Mouse (Mus musculus) neural tube, embryonic 14.5 days (tissue): ENCODE measurements around the gene Avp. TPM values are rescaled to one million over a fixed set of nuclear protein-coding genes. Genes with fewer than 3 reads are reported as not detected.

ENCODE experiments used
- ATAC-seq: fragments of 200-750 bp; cut with Nextera tagmentation; 2 replicates; pipeline ENCODE4 v1.8.0; 2017; ENCODE audit warnings: low read depth, mild to moderate bottlenecking, moderate TSS enrichment, moderate library complexity
- H3K27ac ChIP-seq: fragments of 300-500 bp; sonication (generic); 2 replicates; pipeline ENCODE4 v1.5.1; 2014; ENCODE audit warnings: low read depth, mild to moderate bottlenecking, control low read depth, low read length, moderate library complexity, mixed read lengths
- H3K27me3 ChIP-seq: fragments of 300-500 bp; sonication (generic); 2 replicates; pipeline ENCODE4 v1.6.1; 2014; ENCODE audit warnings: low read length; ENCODE audit not compliant: control insufficient read depth, insufficient read depth
- H3K36me3 ChIP-seq: fragments of 300-500 bp; sonication (generic); 2 replicates; pipeline ENCODE4 v1.6.1; 2014; ENCODE audit warnings: low read length, mixed read lengths; ENCODE audit not compliant: control insufficient read depth, insufficient read depth
- H3K4me1 ChIP-seq: fragments of 300-500 bp; sonication (generic); 2 replicates; pipeline ENCODE4 v1.6.1; 2014; ENCODE audit warnings: low read length; ENCODE audit not compliant: control insufficient read depth, insufficient read depth
- H3K4me2 ChIP-seq: fragments of 300-500 bp; sonication (generic); 2 replicates; pipeline ENCODE4 v1.6.1; 2014; ENCODE audit warnings: mild to moderate bottlenecking, low read depth, low read length, control low read depth
- H3K4me3 ChIP-seq: fragments of 300-500 bp; sonication (generic); 2 replicates; pipeline ENCODE4 v1.5.1; 2014; ENCODE audit warnings: low read depth, low read length, control low read depth, mixed read lengths
- H3K9ac ChIP-seq: fragments of 300-500 bp; sonication (generic); replicated peaks from 2 replicates; pipeline ENCODE4 v1.6.1; 2014; ENCODE audit warnings: low read depth, mild to moderate bottlenecking, control low read depth, low read length, mixed read lengths
- H3K9me3 ChIP-seq: fragments of 300-500 bp; sonication (generic); 2 replicates; pipeline ENCODE4 v1.6.1; 2016; ENCODE audit warnings: low read length; ENCODE audit not compliant: control insufficient read depth
- WGBS: fragments of 180-500 bp; shearing (Covaris S2); extraction: QIAGEN DNeasy Blood & Tissue Kit; methylation state at CpG from one replicate; pipeline ENCODE4 v1.1.7; 2014; 5-methylcytosine and 5-hydroxymethylcytosine counted together
- polyA plus RNA-seq: library from polyadenylated mRNA; unstranded; fragments of >200 nt; fragmentation: Nextera tagmentation; extraction: Ambion mirVana; gene quantifications from 2 replicates; pipeline ENCODE4 v1.2.1, GENCODE M21; 2014

The Avp gene
- polyA plus RNA-seq, 1 experiment from 2014 or later: 0.39 TPM

- H3K27ac ChIP-seq: no peak overlapping the region
- H3K27me3 ChIP-seq: no peaks in the 10 kb centered on the region
- H3K9me3 ChIP-seq: no peaks in the 10 kb centered on the region
- 0% methylated on average over 22 of the region's 23 CpGs for WGBS
- peaks cover 9% of the 10 kb centered on the region for H3K4me1 ChIP-seq
- peaks cover 12% of the 10 kb centered on the region for H3K36me3 ChIP-seq
- peak overlapping the region; percentile 91 for H3K4me3 ChIP-seq
- ATAC-seq: peak; percentile 18
- H3K9ac ChIP-seq: peak overlapping the region; percentile 86
- peak overlapping the region; percentile 73 for H3K4me2 ChIP-seq
Measured at GRCm38 (mm10) chr2:130564063-130564462, 18.3 kb downstream of the Avp start.

GRCm38 (mm10) chr2:130563212-130564055 is 18.9 kb downstream of the Avp start, which contains the start of gene Mrps26:
Gene Mrps26 (plus strand): TSS chr2:130563742.
- Histone ChIP-seq H3K36me3 (peaks cover 12% of the 10 kb centered on the region), H3K4me1 (peaks cover 9% of the 10 kb centered on the region), H3K9ac (peak within 1 kb of the TSS; percentile 86), H3K4me3 (peak within 1 kb of the TSS; percentile 91), H3K27ac (peak within 1 kb of the TSS; percentile 48), H3K9me3 (no peaks in the 10 kb centered on the region), H3K4me2 (peak within 1 kb of the TSS; percentile 73), H3K27me3 (no peaks in the 10 kb centered on the region)
- ATAC-seq: peak; percentile 99
- 1% methylated on average over 61 of the region's 61 CpGs for WGBS

- Histone ChIP-seq H3K36me3 (peaks cover 28% of the 10 kb centered on the region), H3K4me3 (no peak overlapping the region), H3K4me2 (no peak overlapping the region), H3K9ac (no peak overlapping the region), H3K27ac (no peak overlapping the region), H3K27me3 (no peaks in the 10 kb centered on the region), H3K4me1 (no peaks in the 10 kb centered on the region), H3K9me3 (no peaks in the 10 kb centered on the region)
- WGBS: 83% methylated on average over 2 of the region's 2 CpGs
- ATAC-seq: no peak
Measured at GRCm38 (mm10) chr2:130558015-130558414, 24.3 kb downstream of the Avp start.

GRCm38 (mm10) chr2:130557462-130557861 is 24.9 kb downstream of the Avp start:
- no peaks in the 10 kb centered on the region for H3K27me3 ChIP-seq
- H3K9ac ChIP-seq: no peak overlapping the region
- H3K36me3 ChIP-seq: peaks cover 34% of the 10 kb centered on the region
- no peaks in the 10 kb centered on the region for H3K4me1 ChIP-seq
- H3K4me2 ChIP-seq: no peak overlapping the region
- no peak for ATAC-seq
- H3K27ac ChIP-seq: no peak overlapping the region
- H3K9me3 ChIP-seq: no peaks in the 10 kb centered on the region
- WGBS: 96% methylated on average over 2 of the region's 2 CpGs
- H3K4me3 ChIP-seq: no peak overlapping the region

- H3K27me3 ChIP-seq: no peaks in the 10 kb centered on the region
- 86% methylated on average over 1 of the region's 1 CpGs for WGBS
Measured at GRCm38 (mm10) chr2:130556292-130556691, 26.1 kb downstream of the Avp start.

GRCm38 (mm10) chr2:130554841-130555240 is 27.5 kb downstream of the Avp start:
- Histone ChIP-seq H3K9me3 (no peaks in the 10 kb centered on the region), H3K27ac (no peak overlapping the region), H3K4me1 (no peaks in the 10 kb centered on the region), H3K36me3 (peaks cover 56% of the 10 kb centered on the region), H3K27me3 (no peaks in the 10 kb centered on the region), H3K4me3 (no peak overlapping the region), H3K9ac (no peak overlapping the region), H3K4me2 (no peak overlapping the region)
- no peak for ATAC-seq
- WGBS: 92% methylated on average over 7 of the region's 7 CpGs

More at GRCm38 (mm10) chr2:130556292-130556691, 26.1 kb downstream of the Avp start:
- Histone ChIP-seq H3K4me1 (no peaks in the 10 kb centered on the region), H3K9ac (no peak overlapping the region), H3K4me3 (no peak overlapping the region), H3K9me3 (no peaks in the 10 kb centered on the region), H3K36me3 (peaks cover 43% of the 10 kb centered on the region), H3K4me2 (no peak overlapping the region), H3K27ac (no peak overlapping the region)
- ATAC-seq: no peak

GRCm38 (mm10) chr2:130546957-130547356 is 35.4 kb downstream of the Avp start:
- H3K4me3 ChIP-seq: no peak overlapping the region
- no peaks in the 10 kb centered on the region for H3K4me1 ChIP-seq
- no peak overlapping the region for H3K4me2 ChIP-seq
- no peaks in the 10 kb centered on the region for H3K9me3 ChIP-seq
- H3K27me3 ChIP-seq: no peaks in the 10 kb centered on the region
- H3K27ac ChIP-seq: no peak overlapping the region
- no peak overlapping the region for H3K9ac ChIP-seq
- WGBS: 93% methylated on average over 8 of the region's 8 CpGs
- no peak for ATAC-seq
- peaks cover 62% of the 10 kb centered on the region for H3K36me3 ChIP-seq

GRCm38 (mm10) chr2:130540266-130540665 is 42.1 kb downstream of the Avp start:
- H3K27me3 ChIP-seq: no peaks in the 10 kb centered on the region
- H3K9me3 ChIP-seq: no peaks in the 10 kb centered on the region
- no peaks in the 10 kb centered on the region for H3K4me1 ChIP-seq
- no peak overlapping the region for H3K4me2 ChIP-seq
- peaks cover 64% of the 10 kb centered on the region for H3K36me3 ChIP-seq
- no peak overlapping the region for H3K4me3 ChIP-seq
- H3K9ac ChIP-seq: no peak overlapping the region
- WGBS: 91% methylated on average over 9 of the region's 9 CpGs
- ATAC-seq: no peak
- no peak overlapping the region for H3K27ac ChIP-seq

- no peaks in the 10 kb centered on the region for H3K4me1 ChIP-seq
- WGBS: 90% methylated on average over 8 of the region's 8 CpGs
- H3K4me2 ChIP-seq: no peak overlapping the region
- no peak for ATAC-seq
- H3K27me3 ChIP-seq: no peaks in the 10 kb centered on the region
- H3K9ac ChIP-seq: no peak overlapping the region
- no peaks in the 10 kb centered on the region for H3K9me3 ChIP-seq
- no peak overlapping the region for H3K4me3 ChIP-seq
- peaks cover 55% of the 10 kb centered on the region for H3K36me3 ChIP-seq
- H3K27ac ChIP-seq: no peak overlapping the region
Measured at GRCm38 (mm10) chr2:130538876-130539546, 43.3 kb downstream of the Avp start.
